Mouse (Mus musculus) small intestine, adult 2 months (tissue): ENCODE measurements around the gene Slc50a1.

Experiments
- CTCF ChIP-seq: fragments of 200-500 bp; IDR thresholded peaks from 2 replicates; pipeline ENCODE4 v1.5.1; 2012; ENCODE audit warnings: low read depth, mild to moderate bottlenecking, control low read depth, inconsistent platforms, low read length, moderate library complexity, mixed read lengths; ENCODE audit not compliant: insufficient replicate concordance, insufficient read length; ENCODE audit errors: extremely low read depth
- POLR2A ChIP-seq: fragments of 200-500 bp; IDR thresholded peaks from 2 replicates; pipeline ENCODE4 v1.6.1; 2012; ENCODE audit warnings: low read depth, mild to moderate bottlenecking, control low read depth, inconsistent platforms, low read length, moderate library complexity

DNA sequence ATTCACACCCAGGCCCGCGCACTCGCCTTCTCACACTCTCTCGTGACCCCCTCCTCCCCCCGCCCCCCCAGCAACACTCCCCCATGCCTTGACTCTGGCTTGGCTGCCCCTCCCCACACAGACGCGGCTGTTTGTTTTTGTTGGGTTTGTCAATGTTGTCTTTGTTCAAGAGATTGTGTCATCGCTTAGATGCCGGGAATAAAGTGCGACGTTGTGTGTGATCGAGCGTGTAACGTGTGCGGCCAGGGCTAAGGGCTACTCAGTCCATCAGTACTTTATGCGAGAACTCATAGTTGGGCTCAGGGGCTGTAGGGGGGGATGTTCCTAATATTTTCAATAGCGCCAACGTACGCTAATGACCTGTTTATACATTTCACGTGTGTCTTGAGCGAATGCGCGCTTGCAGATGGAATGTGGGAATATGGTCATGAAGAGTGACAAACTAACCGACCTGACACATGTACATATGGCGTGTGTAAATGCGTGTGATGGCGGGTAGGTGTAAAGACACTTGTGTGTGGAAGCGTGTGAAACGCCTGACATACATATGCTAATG lies 9.8 kb upstream of the Slc50a1 start:
- TF ChIP-seq POLR2A (no peak), CTCF (no peak)
